ENCODE assay signal across 31 mouse cellular contexts in the genomic region with DNA sequence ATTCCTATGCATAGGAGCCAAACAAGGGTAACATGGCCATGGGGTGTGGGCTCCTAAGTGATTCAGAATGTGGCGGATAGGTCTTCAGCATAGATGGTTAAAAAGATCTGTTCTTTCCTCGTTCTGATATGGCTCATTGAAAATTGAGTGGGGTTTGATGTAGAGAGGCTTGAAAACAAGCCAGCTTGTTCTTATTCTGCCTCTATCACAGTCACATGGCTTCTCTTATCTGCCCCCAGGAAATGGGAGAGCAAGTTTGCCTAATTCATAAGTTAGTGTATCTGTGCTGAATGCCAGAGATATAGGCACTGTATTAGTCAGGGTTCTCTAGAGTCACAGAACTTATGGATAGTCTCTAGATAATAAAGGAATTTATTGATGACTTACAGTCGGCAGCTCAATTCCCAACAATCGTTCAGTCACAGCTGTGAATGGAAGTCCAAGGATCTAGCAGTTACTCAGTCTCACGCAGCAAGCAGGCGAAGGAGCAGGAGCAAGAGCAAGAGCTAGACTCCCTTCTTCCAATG. TPM values are rescaled to one million over a fixed set of nuclear protein-coding genes. Genes with fewer than 3 reads are reported as not detected.
"Had no signal": no experiment of that assay in that cellular context is flagged by ENCODE, and none has a peak within 500 bp of the region (broad histone marks: within the 10 kb centered on the region; RNA-seq: fewer than 3 reads in every experiment).

Gene AI481877 (minus strand): TSS at position 477 of the 527 bp plus-strand sequence.

RNA-seq across cellular contexts. Expression of gene AI481877, which starts in this region (rescaled TPM):
- total RNA-seq: common myeloid progenitor, adult 5-6 weeks; forebrain, postnatal 0 days; gastrocnemius, adult 18-20 months; gastrocnemius, adult 2 months; gastrocnemius, adult 8-10 months; gastrocnemius, postnatal 10 days; gastrocnemius, postnatal 14 days; gastrocnemius, postnatal 25 days; gastrocnemius, postnatal 36 days; gastrocnemius, postnatal 4 days; granulocyte monocyte progenitor cell, adult 5-6 weeks; heart, adult 18-20 months; heart, adult 2 months; heart, adult 8-10 months had no signal
- polyA plus RNA-seq: cortical plate, adult 2 months; embryonic facial prominence, embryonic 10.5 days; embryonic facial prominence, embryonic 11.5 days; embryonic facial prominence, embryonic 12.5 days; embryonic facial prominence, embryonic 13.5 days; embryonic facial prominence, embryonic 14.5 days; embryonic facial prominence, embryonic 15.5 days; erythroblast, embryonic 14.5 days; forebrain, embryonic 10.5 days; forebrain, embryonic 11.5 days; forebrain, embryonic 12.5 days; forebrain, embryonic 13.5 days; forebrain, embryonic 14.5 days; forebrain, embryonic 15.5 days; forebrain, embryonic 16.5 days; forebrain, postnatal 0 days; frontal cortex, adult 2 months; gonadal fat pad, adult 2 months; heart, adult 2 months had no signal
